Mouse (Mus musculus) ES-Bruce4 (cell line): Measurements from ENCODE around the gene Ctdsp2.

Experiments
- CTCF ChIP-seq: IDR thresholded peaks from one replicate; pipeline ENCODE4 v1.8.1; 2011; ENCODE audit warnings: low read depth, low read length
- EP300 ChIP-seq: IDR thresholded peaks from 2 replicates; pipeline ENCODE4 v1.6.1; 2011; ENCODE audit warnings: low read depth, low read length; ENCODE audit not compliant: insufficient read depth
- POLR2A ChIP-seq: IDR thresholded peaks from one replicate; pipeline ENCODE4 v1.8.1; 2011; ENCODE audit warnings: low read length; ENCODE audit not compliant: insufficient read depth

DNA sequence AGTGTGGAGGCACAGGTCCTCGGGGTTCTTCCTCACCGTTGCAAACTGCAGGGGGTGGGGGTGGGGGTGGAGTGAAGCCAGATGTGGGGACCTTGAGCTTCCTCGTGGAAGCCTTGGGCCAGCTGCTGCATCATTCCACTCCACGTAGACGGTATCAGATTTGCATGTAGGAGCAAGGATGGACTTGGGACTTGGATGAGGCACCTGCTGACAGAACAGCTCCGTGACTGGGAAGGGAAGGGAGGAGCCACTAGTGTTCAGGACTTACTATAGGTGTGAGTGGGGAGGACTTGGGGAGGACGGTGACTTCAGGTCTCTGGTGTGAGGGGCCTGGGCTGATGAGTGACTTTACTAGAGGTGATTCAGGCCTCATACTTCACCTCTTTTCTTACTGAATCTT is 5.5 kb upstream of the Ctdsp2 start:
- TF ChIP-seq CTCF (no peak), POLR2A (no peak), EP300 (no peak)
